Mouse (Mus musculus) embryonic facial prominence, embryonic 13.5 days (tissue): ENCODE measurements around the gene Rnf5. TPM values are rescaled to one million over a fixed set of nuclear protein-coding genes. Genes with fewer than 3 reads are reported as not detected.

ENCODE experiments used
- ATAC-seq: fragments of 200-750 bp; cut with Nextera tagmentation; 2 replicates; pipeline ENCODE4 v1.8.0; 2017; ENCODE audit warnings: low read depth; ENCODE audit not compliant: insufficient number of reproducible peaks, insufficient read depth, low FRiP score, low TSS enrichment
- H3K27ac ChIP-seq: fragments of 300-500 bp; sonication (generic); 2 replicates; pipeline ENCODE4 v1.5.1; 2015; ENCODE audit warnings: moderate library complexity, mild to moderate bottlenecking, inconsistent platforms
- H3K27me3 ChIP-seq: fragments of 300-500 bp; sonication (generic); 2 replicates; pipeline ENCODE4 v1.6.1; 2015; ENCODE audit warnings: mild to moderate bottlenecking, inconsistent platforms
- H3K36me3 ChIP-seq: fragments of 300-500 bp; sonication (generic); 2 replicates; pipeline ENCODE4 v1.6.1; 2015; ENCODE audit warnings: mild to moderate bottlenecking, inconsistent platforms
- H3K4me1 ChIP-seq: fragments of 300-500 bp; sonication (generic); 2 replicates; pipeline ENCODE4 v1.6.1; 2015; ENCODE audit warnings: inconsistent platforms
- H3K4me2 ChIP-seq: fragments of 300-500 bp; sonication (generic); 2 replicates; pipeline ENCODE4 v1.6.1; 2015; ENCODE audit warnings: moderate library complexity, mild to moderate bottlenecking, inconsistent platforms
- H3K4me3 ChIP-seq: fragments of 300-500 bp; sonication (generic); 2 replicates; pipeline ENCODE4 v1.5.1; 2015; ENCODE audit warnings: mild to moderate bottlenecking, inconsistent platforms
- H3K9ac ChIP-seq: fragments of 300-500 bp; sonication (generic); 2 replicates; pipeline ENCODE4 v1.6.1; 2015; ENCODE audit warnings: mild to moderate bottlenecking, inconsistent platforms
- H3K9me3 ChIP-seq: fragments of 300-500 bp; sonication (generic); 2 replicates; pipeline ENCODE4 v1.6.1; 2016; ENCODE audit warnings: inconsistent platforms
- WGBS: fragments of 180-500 bp; shearing (Covaris S2); methylation state at CpG from one replicate; pipeline ENCODE4 v1.1.7; 2015; ENCODE audit warnings: mixed read lengths; 5-methylcytosine and 5-hydroxymethylcytosine counted together
- polyA plus RNA-seq: library from polyadenylated mRNA; unstranded; fragments of >200 nt; fragmentation: Nextera tagmentation; extraction: Ambion mirVana; gene quantifications from 2 replicates; pipeline ENCODE4 v1.2.1, GENCODE M21; 2015

Rnf5 gene
- polyA plus RNA-seq, 1 experiment from 2014 or later = 130 TPM

DNA sequence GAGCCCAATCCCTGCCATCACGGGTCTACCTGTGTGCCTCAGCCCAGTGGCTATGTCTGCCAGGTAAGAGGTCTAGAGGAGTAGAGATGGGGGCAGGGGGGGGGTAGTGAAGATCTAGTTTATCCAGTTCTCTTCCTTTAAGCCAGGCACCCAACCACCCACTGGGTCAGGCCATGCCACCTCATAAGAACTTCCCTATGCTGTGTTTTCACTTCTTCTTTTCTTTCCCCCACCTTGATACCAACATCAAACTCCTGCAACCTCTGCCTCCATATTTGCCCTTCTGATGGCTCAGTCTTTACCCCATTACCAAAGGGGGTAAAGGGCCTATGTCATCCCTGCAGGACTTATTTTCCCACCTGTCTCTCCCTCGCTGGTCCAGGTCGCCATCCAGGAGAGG, 25.4 kb downstream of the Rnf5 start:
- no peak overlapping the region for H3K27ac ChIP-seq
- H3K4me3 ChIP-seq = no peak overlapping the region
- no peaks in the 10 kb centered on the region for H3K9me3 ChIP-seq
- no peaks in the 10 kb centered on the region for H3K36me3 ChIP-seq
- H3K9ac ChIP-seq = no peak overlapping the region
- H3K4me2 ChIP-seq = no peak overlapping the region
- H3K4me1 ChIP-seq = no peaks in the 10 kb centered on the region
- ATAC-seq = no peak
- H3K27me3 ChIP-seq = peaks cover 4% of the 10 kb centered on the region; the same call in 1 of the 2 replicates
- 85% methylated on average over 3 of the region's 3 CpGs for WGBS

DNA sequence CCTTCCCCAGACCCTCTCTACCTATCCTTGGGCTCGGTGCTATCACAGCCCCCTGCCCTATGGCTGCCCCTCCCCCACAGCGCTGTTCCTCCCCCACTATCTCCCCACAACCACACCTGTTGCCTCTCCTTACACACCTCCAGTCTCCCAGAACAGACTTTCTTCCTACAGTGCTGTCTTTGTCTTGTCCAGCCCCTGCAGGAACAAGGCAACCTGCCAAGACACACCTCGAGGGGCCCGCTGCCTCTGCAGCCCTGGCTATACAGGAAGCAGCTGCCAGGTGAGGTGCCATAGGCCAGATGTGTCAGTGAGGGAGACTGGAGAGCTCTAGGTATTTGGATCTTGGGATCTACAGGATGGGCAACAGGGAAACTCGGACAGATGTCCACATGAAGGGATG, 26.9 kb downstream of the Rnf5 start:
- 62% methylated on average over 5 of the region's 5 CpGs for WGBS
- H3K9me3 ChIP-seq = no peaks in the 10 kb centered on the region
- no peak overlapping the region for H3K27ac ChIP-seq
- ATAC-seq = no peak
- no peak overlapping the region for H3K9ac ChIP-seq
- H3K27me3 ChIP-seq = peaks cover 4% of the 10 kb centered on the region; the same call in 1 of the 2 replicates
- H3K4me2 ChIP-seq = no peak overlapping the region
- H3K36me3 ChIP-seq = no peaks in the 10 kb centered on the region
- H3K4me3 ChIP-seq = no peak overlapping the region
- H3K4me1 ChIP-seq = no peaks in the 10 kb centered on the region

DNA sequence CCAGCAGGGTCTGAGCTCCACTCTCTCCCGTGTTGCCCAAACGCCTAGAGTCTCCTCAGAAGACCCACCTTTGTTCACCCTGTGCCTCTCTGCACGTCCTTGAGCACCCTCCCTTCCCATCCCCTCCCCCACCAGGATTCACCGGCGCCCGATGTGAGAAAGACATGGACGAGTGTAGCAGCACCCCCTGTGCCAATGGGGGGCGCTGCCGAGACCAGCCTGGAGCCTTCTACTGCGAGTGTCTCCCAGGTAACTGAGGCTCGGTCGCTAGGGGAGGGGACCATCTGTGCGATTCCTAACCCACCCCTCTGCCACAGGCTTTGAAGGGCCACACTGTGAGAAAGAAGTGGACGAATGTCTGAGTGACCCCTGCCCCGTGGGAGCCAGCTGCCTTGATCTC, 31.1 kb downstream of the Rnf5 start:
- Histone ChIP-seq H3K4me2 (no peak overlapping the region), H3K4me1 (no peaks in the 10 kb centered on the region), H3K27ac (no peak overlapping the region), H3K9ac (no peak overlapping the region), H3K27me3 (peaks cover 12% of the 10 kb centered on the region; the same call in 1 of the 2 replicates), H3K9me3 (no peaks in the 10 kb centered on the region), H3K4me3 (no peak overlapping the region), H3K36me3 (no peaks in the 10 kb centered on the region)
- WGBS = 11% methylated on average over 15 of the region's 15 CpGs
- no peak for ATAC-seq

DNA sequence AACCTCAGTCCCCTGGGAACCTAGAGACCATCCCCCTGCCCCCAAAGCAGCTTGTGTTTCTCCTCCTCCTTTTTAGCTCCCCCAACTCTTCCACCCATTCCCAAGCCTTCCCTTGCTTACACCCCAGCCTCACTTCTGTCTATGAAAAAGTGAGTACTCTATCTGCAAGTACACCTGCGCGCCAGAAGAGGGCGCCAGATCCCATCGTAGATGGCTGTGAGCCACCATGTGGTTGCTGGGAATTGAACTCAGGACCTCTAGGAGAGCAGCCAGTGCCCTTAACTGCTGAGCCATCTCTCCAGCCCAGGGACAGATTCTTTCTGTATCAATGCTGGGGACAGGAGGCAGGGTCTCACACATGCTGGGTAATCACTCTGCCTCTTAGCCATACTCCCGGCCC, 31.6 kb downstream of the Rnf5 start:
- Histone ChIP-seq H3K4me1 (no peaks in the 10 kb centered on the region), H3K27ac (no peak overlapping the region), H3K9me3 (no peaks in the 10 kb centered on the region), H3K9ac (no peak overlapping the region), H3K27me3 (peaks cover 17% of the 10 kb centered on the region; the same call in 1 of the 2 replicates), H3K4me3 (no peak overlapping the region), H3K36me3 (no peaks in the 10 kb centered on the region), H3K4me2 (no peak overlapping the region)
- WGBS = 14% methylated on average over 5 of the region's 5 CpGs
- ATAC-seq = no peak

DNA sequence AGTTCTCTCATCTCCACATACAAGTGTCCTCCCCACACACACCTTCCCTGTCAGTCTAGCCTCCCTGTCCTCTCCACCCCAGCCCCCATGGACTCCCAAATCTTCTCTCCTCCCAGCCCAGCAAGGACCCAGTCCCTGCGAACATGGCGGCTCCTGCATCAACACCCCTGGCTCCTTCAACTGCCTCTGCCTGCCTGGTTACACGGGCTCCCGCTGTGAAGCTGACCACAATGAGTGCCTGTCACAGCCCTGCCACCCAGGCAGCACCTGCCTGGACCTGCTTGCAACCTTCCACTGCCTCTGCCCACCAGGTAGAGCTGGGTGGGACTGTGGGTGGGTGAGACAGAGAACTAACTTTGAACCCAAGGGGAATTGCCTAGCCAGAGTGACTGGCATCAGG, 33.6 kb downstream of the Rnf5 start:
- 70% methylated on average over 4 of the region's 4 CpGs for WGBS

DNA sequence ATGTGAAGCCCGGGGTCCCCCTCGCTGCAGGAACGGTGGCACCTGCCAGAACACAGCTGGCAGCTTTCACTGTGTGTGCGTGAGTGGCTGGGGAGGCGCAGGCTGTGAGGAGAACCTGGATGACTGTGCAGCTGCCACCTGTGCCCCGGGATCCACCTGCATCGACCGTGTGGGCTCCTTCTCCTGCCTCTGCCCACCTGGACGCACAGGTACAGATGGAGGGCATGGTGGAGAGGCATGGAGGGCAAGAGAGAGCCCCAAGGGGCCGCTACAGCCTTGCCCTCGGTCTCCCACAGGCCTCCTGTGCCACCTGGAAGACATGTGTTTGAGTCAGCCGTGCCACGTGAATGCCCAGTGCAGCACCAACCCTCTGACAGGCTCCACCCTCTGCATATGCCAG, 35.1 kb downstream of the Rnf5 start:
- Histone ChIP-seq H3K4me3 (no peak overlapping the region), H3K9ac (no peak overlapping the region), H3K4me1 (peaks cover 7% of the 10 kb centered on the region; the same call in 1 of the 2 replicates), H3K27me3 (peaks cover 14% of the 10 kb centered on the region; the same call in 1 of the 2 replicates), H3K27ac (no peak overlapping the region), H3K36me3 (no peaks in the 10 kb centered on the region), H3K9me3 (no peaks in the 10 kb centered on the region), H3K4me2 (no peak overlapping the region)
- no peak for ATAC-seq
- 82% methylated on average over 13 of the region's 13 CpGs for WGBS

More for the DNA sequence above, 33.6 kb downstream of the Rnf5 start:
- no peaks in the 10 kb centered on the region for H3K4me1 ChIP-seq
- H3K36me3 ChIP-seq = no peaks in the 10 kb centered on the region
- no peak overlapping the region for H3K9ac ChIP-seq
- no peak overlapping the region for H3K4me2 ChIP-seq
- ATAC-seq = no peak
- no peak overlapping the region for H3K27ac ChIP-seq
- no peak overlapping the region for H3K4me3 ChIP-seq
- peaks cover 18% of the 10 kb centered on the region; the same call in 1 of the 2 replicates for H3K27me3 ChIP-seq
- H3K9me3 ChIP-seq = no peaks in the 10 kb centered on the region

DNA sequence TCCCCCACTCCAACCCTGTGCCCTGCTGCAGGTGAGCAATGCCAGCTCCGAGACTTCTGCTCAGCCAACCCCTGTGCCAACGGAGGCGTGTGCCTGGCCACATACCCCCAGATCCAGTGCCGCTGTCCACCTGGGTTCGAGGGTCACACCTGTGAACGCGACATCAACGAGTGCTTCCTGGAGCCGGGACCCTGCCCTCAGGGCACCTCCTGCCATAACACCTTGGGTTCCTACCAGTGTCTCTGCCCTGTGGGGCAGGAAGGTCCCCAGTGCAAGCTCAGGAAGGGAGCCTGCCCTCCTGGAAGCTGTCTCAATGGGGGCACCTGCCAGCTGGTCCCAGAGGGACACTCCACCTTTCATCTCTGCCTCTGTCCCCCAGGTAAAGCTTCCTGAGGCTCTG, 36.2 kb downstream of the Rnf5 start:
- Histone ChIP-seq H3K27ac (no peak overlapping the region), H3K9ac (no peak overlapping the region), H3K4me1 (peaks cover 7% of the 10 kb centered on the region; the same call in 1 of the 2 replicates), H3K27me3 (peaks cover 14% of the 10 kb centered on the region; the same call in 1 of the 2 replicates), H3K36me3 (no peaks in the 10 kb centered on the region), H3K4me3 (no peak overlapping the region), H3K9me3 (no peaks in the 10 kb centered on the region), H3K4me2 (no peak overlapping the region)
- no peak for ATAC-seq
- 61% methylated on average over 9 of the region's 9 CpGs for WGBS

DNA sequence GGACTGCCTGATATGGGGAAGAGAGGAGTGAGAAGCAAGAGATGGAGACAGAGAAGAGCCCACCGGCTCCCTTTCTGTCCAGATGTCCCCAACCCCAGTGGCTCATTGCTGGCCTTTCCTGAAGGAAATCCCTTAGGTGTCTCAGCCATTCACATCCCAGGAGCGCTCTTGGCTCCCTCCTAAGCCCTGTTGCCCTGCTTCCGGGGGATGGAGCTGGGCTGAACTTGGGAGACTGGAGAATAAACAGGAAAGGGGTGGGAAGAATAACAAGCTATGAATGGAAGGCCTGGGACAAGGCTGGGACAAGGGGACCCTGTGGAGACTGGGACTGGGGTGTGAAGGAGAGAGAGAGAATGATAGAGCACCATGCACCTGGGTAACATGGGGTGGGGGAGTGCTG, 38.7 kb downstream of the Rnf5 start:
- peak overlapping the region; percentile 12; the same call in 1 of the 2 replicates for H3K4me2 ChIP-seq
- H3K9ac ChIP-seq = no peak overlapping the region
- H3K4me1 ChIP-seq = peaks cover 7% of the 10 kb centered on the region; the same call in 1 of the 2 replicates
- H3K27me3 ChIP-seq = peaks cover 14% of the 10 kb centered on the region; the same call in 1 of the 2 replicates
- 38% methylated on average over 3 of the region's 3 CpGs for WGBS
- peak overlapping the region; percentile 48; the same call in 1 of the 2 replicates for H3K27ac ChIP-seq
- ATAC-seq = no peak
- H3K36me3 ChIP-seq = no peaks in the 10 kb centered on the region
- no peak overlapping the region for H3K4me3 ChIP-seq
- H3K9me3 ChIP-seq = no peaks in the 10 kb centered on the region

DNA sequence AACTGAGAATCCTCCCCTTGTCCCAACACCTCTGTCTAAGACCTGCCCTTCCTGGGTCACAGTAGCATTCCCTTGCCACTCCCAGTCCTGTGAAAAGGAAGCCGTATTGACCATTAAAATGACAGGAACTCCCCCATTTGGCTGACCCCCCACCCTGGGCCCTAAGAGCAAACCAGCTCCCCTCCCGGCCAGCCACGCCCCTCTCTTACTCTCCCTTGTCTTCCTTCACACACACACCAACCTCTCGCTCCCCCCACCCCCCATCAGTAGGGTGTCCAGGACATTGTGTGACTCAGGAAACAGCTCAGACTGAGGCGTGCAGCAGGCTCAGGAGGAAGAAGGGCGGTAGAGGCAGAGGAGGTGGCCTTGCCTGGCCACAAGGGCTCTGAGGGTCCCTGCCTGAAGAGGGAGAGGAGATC, 39.5 kb downstream of the Rnf5 start, which contains the start of gene Notch4:
Gene Notch4 (plus strand): TSS at position 266 of the 419 bp plus-strand sequence.
- Histone ChIP-seq H3K9ac (0 out of 2 replicates have a peak within 1 kb of the TSS, but pooled peaks have one; percentile 40), H3K4me3 (no peak within 1 kb of the TSS), H3K27ac (peak within 1 kb of the TSS; percentile 48; the same call in 1 of the 2 replicates), H3K9me3 (no peaks in the 10 kb centered on the region), H3K36me3 (no peaks in the 10 kb centered on the region), H3K27me3 (peaks cover 14% of the 10 kb centered on the region; the same call in 1 of the 2 replicates), H3K4me2 (peak within 1 kb of the TSS; percentile 12; the same call in 1 of the 2 replicates), H3K4me1 (peaks cover 7% of the 10 kb centered on the region; the same call in 1 of the 2 replicates)
- WGBS = 5% methylated on average over 6 of the region's 6 CpGs
- ATAC-seq = no peak

DNA sequence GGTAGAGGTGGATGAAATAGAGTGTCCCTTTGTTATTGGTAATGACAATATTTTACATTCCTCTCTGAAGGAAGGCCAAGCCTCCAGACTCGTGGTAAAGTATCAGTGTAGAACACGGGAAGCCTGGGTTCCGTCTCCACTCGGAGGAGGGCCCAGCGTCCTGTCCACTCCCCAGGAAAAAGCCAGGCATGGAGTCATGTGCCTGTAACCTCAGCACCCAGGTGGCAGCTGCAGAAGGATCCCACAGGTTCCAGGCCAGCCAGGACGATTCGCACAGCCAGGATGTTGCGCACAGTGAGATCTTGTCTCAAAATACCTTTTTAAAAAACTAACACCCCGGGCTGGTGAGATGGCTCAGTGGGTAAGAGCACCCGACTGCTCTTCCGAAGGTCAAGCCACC, 40.1 kb downstream of the Rnf5 start:
- Histone ChIP-seq H3K27ac (no peak overlapping the region), H3K27me3 (peaks cover 11% of the 10 kb centered on the region; the same call in 1 of the 2 replicates), H3K4me3 (no peak overlapping the region), H3K36me3 (no peaks in the 10 kb centered on the region), H3K9ac (no peak overlapping the region), H3K4me2 (no peak overlapping the region), H3K9me3 (no peaks in the 10 kb centered on the region), H3K4me1 (peaks cover 7% of the 10 kb centered on the region; the same call in 1 of the 2 replicates)
- 72% methylated on average over 11 of the region's 11 CpGs for WGBS
- ATAC-seq = no peak

DNA sequence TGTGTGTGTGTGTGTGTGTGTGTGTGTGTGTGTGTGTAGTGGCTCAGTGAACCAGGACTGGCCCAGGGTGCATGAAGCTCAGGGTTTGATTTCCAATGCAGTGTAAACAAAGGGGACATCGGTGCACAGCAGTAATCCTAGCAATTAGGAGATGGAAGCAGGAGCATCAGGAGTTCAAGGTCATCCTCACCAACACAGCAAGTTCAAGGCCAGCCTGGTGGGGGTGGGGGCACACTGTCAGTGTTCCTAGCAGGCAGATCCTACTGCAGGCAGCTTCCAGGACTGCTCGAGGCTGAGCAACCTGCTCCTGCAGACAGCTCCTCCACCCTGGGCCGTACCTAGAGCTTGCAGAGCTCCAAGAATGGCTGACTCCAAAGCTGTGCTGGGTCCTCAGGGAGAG, 40.9 kb downstream of the Rnf5 start:
- Histone ChIP-seq H3K4me3 (no peak overlapping the region), H3K4me2 (no peak overlapping the region), H3K9ac (no peak overlapping the region), H3K27ac (no peak overlapping the region), H3K4me1 (peaks cover 7% of the 10 kb centered on the region; the same call in 1 of the 2 replicates), H3K36me3 (no peaks in the 10 kb centered on the region), H3K9me3 (no peaks in the 10 kb centered on the region), H3K27me3 (peaks cover 7% of the 10 kb centered on the region; the same call in 1 of the 2 replicates)
- 56% methylated on average over 3 of the region's 3 CpGs for WGBS
- no peak for ATAC-seq

DNA sequence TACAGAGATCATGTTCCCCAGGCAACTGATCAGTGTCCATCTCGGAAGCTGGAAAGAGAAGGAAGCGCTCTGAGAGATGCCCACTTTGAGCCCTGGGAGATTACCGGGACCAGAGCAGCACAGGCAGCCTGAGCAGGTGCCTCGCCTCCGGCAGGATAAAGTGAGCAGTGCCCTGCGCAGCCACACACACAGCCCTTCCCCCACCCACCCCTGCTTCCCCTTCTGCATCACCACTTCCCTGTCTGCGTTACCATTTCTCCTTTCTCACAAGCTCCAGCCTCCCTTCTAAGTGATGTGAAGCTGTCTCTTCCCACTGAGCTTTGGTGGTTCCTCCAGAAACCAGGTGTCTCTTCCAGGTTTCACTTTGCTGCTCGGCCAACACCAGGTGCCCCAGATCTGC, 42.3 kb downstream of the Rnf5 start:
- no peak overlapping the region for H3K4me3 ChIP-seq
- H3K4me2 ChIP-seq = no peak overlapping the region
- 32% methylated on average over 8 of the region's 8 CpGs for WGBS
- H3K36me3 ChIP-seq = no peaks in the 10 kb centered on the region
- ATAC-seq = no peak
- no peaks in the 10 kb centered on the region for H3K27me3 ChIP-seq
- no peaks in the 10 kb centered on the region for H3K9me3 ChIP-seq
- H3K4me1 ChIP-seq = peaks cover 7% of the 10 kb centered on the region; the same call in 1 of the 2 replicates
- H3K27ac ChIP-seq = no peak overlapping the region
- H3K9ac ChIP-seq = no peak overlapping the region
